Mouse (Mus musculus): ENCODE measurements around the gene Wdr75. TPM values are rescaled to one million over a fixed set of nuclear protein-coding genes. Genes with fewer than 3 reads are reported as not detected.

The Wdr75 gene
- total and polyA plus RNA-seq, 2 experiments: 18.0 to 19.3 TPM

- H3K36me3 ChIP-seq (ENCODE audit: control insufficient read depth, insufficient read depth, low read length): no peaks in the 10 kb centered on the region
- 39% methylated on average over 4 of the region's 4 CpGs for WGBS
- no peaks in the 10 kb centered on the region for H3K79me2 ChIP-seq (ENCODE audit: control insufficient read depth, insufficient read depth, low read length)
- H3K4me3 ChIP-seq (ENCODE audit: insufficient read depth, low read depth, low read length): no peak overlapping the region
- no peak overlapping the region for H3K27ac ChIP-seq (replicated peaks; ENCODE audit: insufficient read depth, low read depth, low read length)
- TF ChIP-seq POLR2A (IDR thresholded peaks at IDR 0.05; ENCODE audit: extremely low read depth, insufficient read depth, low read length) (no peak), CTCF (IDR thresholded peaks at IDR 0.05; ENCODE audit: low read depth, low read length) (no peak)
- H3K9ac ChIP-seq (ENCODE audit: low read depth, low read length): no peak overlapping the region
- H3K4me1 ChIP-seq (ENCODE audit: control insufficient read depth, insufficient read depth, low read length): no peaks in the 10 kb centered on the region
- no peaks in the 10 kb centered on the region for H3K27me3 ChIP-seq (ENCODE audit: control insufficient read depth, insufficient read depth, low read length)
- DNase-seq (ENCODE audit: extremely low read depth, low read depth, low spot score): peak; percentile 28
Observed at GRCm38 (mm10) chr1:45780606-45781288, 14.2 kb upstream of the Wdr75 start.

- 27% methylated on average over 1 of the region's 1 CpGs for WGBS
- H3K27ac ChIP-seq (replicated peaks; ENCODE audit: insufficient read depth, low read depth, low read length): no peak overlapping the region
- DNase-seq (ENCODE audit: extremely low read depth, low read depth, low spot score): peak; percentile 48
- no peak overlapping the region for H3K4me3 ChIP-seq (ENCODE audit: insufficient read depth, low read depth, low read length)
- no peaks in the 10 kb centered on the region for H3K79me2 ChIP-seq (ENCODE audit: control insufficient read depth, insufficient read depth, low read length)
- no peaks in the 10 kb centered on the region for H3K4me1 ChIP-seq (ENCODE audit: control insufficient read depth, insufficient read depth, low read length)
- H3K36me3 ChIP-seq (ENCODE audit: control insufficient read depth, insufficient read depth, low read length): peaks cover 67% of the 10 kb centered on the region
- no peaks in the 10 kb centered on the region for H3K27me3 ChIP-seq (ENCODE audit: control insufficient read depth, insufficient read depth, low read length)
- TF ChIP-seq POLR2A (IDR thresholded peaks at IDR 0.05; ENCODE audit: extremely low read depth, insufficient read depth, low read length) (no peak), CTCF (IDR thresholded peaks at IDR 0.05; ENCODE audit: low read depth, low read length) (peak; percentile 28)
- no peak overlapping the region for H3K9ac ChIP-seq (ENCODE audit: low read depth, low read length)
Observed at GRCm38 (mm10) chr1:45816889-45817288, 21.9 kb downstream of the Wdr75 start.

- H3K36me3 ChIP-seq (ENCODE audit: control insufficient read depth, insufficient read depth, low read length): peaks cover 66% of the 10 kb centered on the region
- H3K4me3 ChIP-seq (ENCODE audit: insufficient read depth, low read depth, low read length): no peak overlapping the region
- no peak overlapping the region for H3K9ac ChIP-seq (ENCODE audit: low read depth, low read length)
- no peak overlapping the region for H3K27ac ChIP-seq (replicated peaks; ENCODE audit: insufficient read depth, low read depth, low read length)
- no peaks in the 10 kb centered on the region for H3K27me3 ChIP-seq (ENCODE audit: control insufficient read depth, insufficient read depth, low read length)
- WGBS: 94% methylated on average over 9 of the region's 9 CpGs
- no peaks in the 10 kb centered on the region for H3K4me1 ChIP-seq (ENCODE audit: control insufficient read depth, insufficient read depth, low read length)
- no peak for DNase-seq (ENCODE audit: extremely low read depth, low read depth, low spot score)
- no peaks in the 10 kb centered on the region for H3K79me2 ChIP-seq (ENCODE audit: control insufficient read depth, insufficient read depth, low read length)
- TF ChIP-seq POLR2A (IDR thresholded peaks at IDR 0.05; ENCODE audit: extremely low read depth, insufficient read depth, low read length) (no peak), CTCF (IDR thresholded peaks at IDR 0.05; ENCODE audit: low read depth, low read length) (no peak)
Observed at GRCm38 (mm10) chr1:45818564-45818963, 23.6 kb downstream of the Wdr75 start.

- H3K9ac ChIP-seq (ENCODE audit: low read depth, low read length): no peak overlapping the region
- no peaks in the 10 kb centered on the region for H3K27me3 ChIP-seq (ENCODE audit: control insufficient read depth, insufficient read depth, low read length)
- H3K79me2 ChIP-seq (ENCODE audit: control insufficient read depth, insufficient read depth, low read length): no peaks in the 10 kb centered on the region
- TF ChIP-seq CTCF (IDR thresholded peaks at IDR 0.05; ENCODE audit: low read depth, low read length) (no peak), POLR2A (IDR thresholded peaks at IDR 0.05; ENCODE audit: extremely low read depth, insufficient read depth, low read length) (no peak)
- no peak for DNase-seq (ENCODE audit: extremely low read depth, low read depth, low spot score)
- H3K4me1 ChIP-seq (ENCODE audit: control insufficient read depth, insufficient read depth, low read length): no peaks in the 10 kb centered on the region
- H3K27ac ChIP-seq (replicated peaks; ENCODE audit: insufficient read depth, low read depth, low read length): no peak overlapping the region; the same call in 1 of the 2 replicates
- peaks cover 39% of the 10 kb centered on the region for H3K36me3 ChIP-seq (ENCODE audit: control insufficient read depth, insufficient read depth, low read length)
- 73% methylated on average over 1 of the region's 1 CpGs for WGBS
- no peak overlapping the region for H3K4me3 ChIP-seq (ENCODE audit: insufficient read depth, low read depth, low read length)
Observed at GRCm38 (mm10) chr1:45824441-45824840, 29.5 kb downstream of the Wdr75 start.

GRCm38 (mm10) chr1:45825140-45825539 is 30.2 kb downstream of the Wdr75 start:
- H3K9ac ChIP-seq (ENCODE audit: low read depth, low read length): no peak overlapping the region
- H3K36me3 ChIP-seq (ENCODE audit: control insufficient read depth, insufficient read depth, low read length): peaks cover 35% of the 10 kb centered on the region
- DNase-seq (ENCODE audit: extremely low read depth, low read depth, low spot score): peak; percentile 61
- TF ChIP-seq CTCF (IDR thresholded peaks at IDR 0.05; ENCODE audit: low read depth, low read length): peak; percentile 60
- TF ChIP-seq POLR2A (IDR thresholded peaks at IDR 0.05; ENCODE audit: extremely low read depth, insufficient read depth, low read length): no peak
- H3K4me3 ChIP-seq (ENCODE audit: insufficient read depth, low read depth, low read length): no peak overlapping the region
- H3K4me1 ChIP-seq (ENCODE audit: control insufficient read depth, insufficient read depth, low read length): no peaks in the 10 kb centered on the region
- H3K27ac ChIP-seq (replicated peaks; ENCODE audit: insufficient read depth, low read depth, low read length): no peak overlapping the region
- H3K79me2 ChIP-seq (ENCODE audit: control insufficient read depth, insufficient read depth, low read length): no peaks in the 10 kb centered on the region
- no peaks in the 10 kb centered on the region for H3K27me3 ChIP-seq (ENCODE audit: control insufficient read depth, insufficient read depth, low read length)
- WGBS: 37% methylated on average over 5 of the region's 5 CpGs

GRCm38 (mm10) chr1:45825630-45826029 is 30.7 kb downstream of the Wdr75 start:
- H3K79me2 ChIP-seq (ENCODE audit: control insufficient read depth, insufficient read depth, low read length): no peaks in the 10 kb centered on the region

More at GRCm38 (mm10) chr1:45825630-45826029, 30.7 kb downstream of the Wdr75 start:
- Histone ChIP-seq H3K9ac (ENCODE audit: low read depth, low read length) (no peak overlapping the region), H3K27me3 (ENCODE audit: control insufficient read depth, insufficient read depth, low read length) (no peaks in the 10 kb centered on the region), H3K4me3 (ENCODE audit: insufficient read depth, low read depth, low read length) (no peak overlapping the region), H3K36me3 (ENCODE audit: control insufficient read depth, insufficient read depth, low read length) (peaks cover 32% of the 10 kb centered on the region), H3K27ac (replicated peaks; ENCODE audit: insufficient read depth, low read depth, low read length) (no peak overlapping the region), H3K4me1 (ENCODE audit: control insufficient read depth, insufficient read depth, low read length) (no peaks in the 10 kb centered on the region)
- no peak for DNase-seq (ENCODE audit: extremely low read depth, low read depth, low spot score)
- WGBS: 87% methylated on average over 3 of the region's 3 CpGs
- TF ChIP-seq CTCF (IDR thresholded peaks at IDR 0.05; ENCODE audit: low read depth, low read length) (no peak), POLR2A (IDR thresholded peaks at IDR 0.05; ENCODE audit: extremely low read depth, insufficient read depth, low read length) (no peak)
